Mouse (Mus musculus) frontal cortex, postnatal 25 days (tissue): ENCODE results near the gene Rexo1.
"Not testable (repeated sequence)": the region's sequence is repeated elsewhere in the genome, so short reads cannot be mapped to it uniquely, and the experiment has no call there.

ENCODE experiments used
- DNase-seq, 2 experiments: peaks; one replicate each; pipeline ENCODE4 v3.0.0; 2022; ENCODE audit warnings: low spot score in 2 of 2

Gene Rexo1

DNA sequence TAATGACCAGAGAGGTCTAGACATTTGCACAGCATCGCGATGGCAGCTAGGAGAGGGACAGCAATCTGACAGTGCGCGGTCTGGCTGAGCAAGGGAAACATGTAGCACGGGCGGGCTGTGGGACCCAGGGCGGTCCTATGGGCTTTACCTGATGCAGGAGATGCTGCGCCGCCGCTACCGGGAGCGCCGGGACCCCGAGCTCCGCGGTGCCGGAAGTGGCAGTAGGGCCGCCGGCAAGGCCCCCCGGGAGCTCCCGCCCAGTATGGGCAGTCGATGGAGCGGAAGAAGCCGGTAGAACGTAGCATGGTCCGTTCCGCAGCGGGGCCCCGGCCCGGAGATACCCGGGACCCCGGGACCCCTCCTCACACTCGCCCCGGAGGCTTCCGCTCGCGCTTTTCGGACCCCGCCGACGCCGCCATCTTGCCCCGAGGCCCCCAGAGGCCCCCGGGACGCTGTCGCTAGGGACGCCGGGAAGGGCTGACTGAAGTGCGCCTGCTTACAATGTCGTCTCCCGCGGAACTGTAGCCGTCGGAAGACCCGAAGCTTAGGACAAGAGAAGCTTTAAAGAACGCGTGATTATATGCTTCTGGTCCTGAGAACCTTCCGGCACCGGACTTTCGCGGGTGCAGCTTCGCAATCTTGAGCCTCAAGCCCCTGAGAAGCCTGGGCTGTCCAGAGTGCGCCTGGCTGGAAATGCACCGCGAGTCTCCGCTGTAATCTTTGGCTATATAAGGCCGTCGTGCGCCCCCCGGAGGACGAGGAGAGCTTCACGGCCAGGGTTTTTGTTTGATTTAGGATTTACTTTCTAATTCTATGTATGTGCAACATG lies at the start of gene Rexo1:
TSS of gene Rexo1 (minus strand) at position 445 of the 829 bp plus-strand sequence.
- peak; percentile 92 to 93 for DNase-seq

- DNase-seq = no peak
These were observed 49.7 kb upstream of the Rexo1 start for GRCm38 (mm10) chr10:80611024-80611423.

DNA sequence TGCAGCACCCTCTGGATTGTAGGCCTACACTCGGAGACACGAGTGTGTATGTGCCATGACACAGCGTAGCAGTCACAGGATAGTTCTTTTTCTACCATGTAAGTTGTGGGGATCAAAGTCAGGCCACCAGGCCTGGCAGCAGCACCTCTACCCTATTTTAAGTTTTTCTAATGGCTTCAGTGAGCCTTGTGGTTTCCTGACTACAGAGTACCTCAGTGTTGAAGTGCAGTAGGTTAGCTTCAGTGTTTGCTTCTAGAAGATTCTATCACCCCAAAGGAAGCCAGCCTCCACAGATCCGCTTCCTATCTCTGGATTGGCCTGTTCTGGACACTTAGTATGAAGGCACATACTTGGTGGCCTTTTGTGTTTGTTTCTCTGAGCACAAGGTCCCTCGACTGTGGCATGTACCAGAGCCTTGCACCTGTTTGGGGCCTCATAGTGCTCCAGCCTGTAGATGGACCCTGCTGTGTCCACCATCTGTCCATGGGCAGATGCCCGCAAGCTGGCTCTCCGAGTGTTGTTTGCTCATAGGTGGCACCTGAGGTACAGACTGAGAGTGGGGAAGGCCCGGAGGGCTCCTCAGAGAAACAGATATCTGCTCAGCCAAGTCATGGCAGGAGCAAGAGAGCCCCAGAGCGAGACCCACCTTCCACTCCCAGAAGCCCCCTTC lies 48.9 kb upstream of the Rexo1 start:
- DNase-seq = no peak

- DNase-seq = no peak
These were observed 48.0 kb upstream of the Rexo1 start for GRCm38 (mm10) chr10:80609269-80609924.

DNA sequence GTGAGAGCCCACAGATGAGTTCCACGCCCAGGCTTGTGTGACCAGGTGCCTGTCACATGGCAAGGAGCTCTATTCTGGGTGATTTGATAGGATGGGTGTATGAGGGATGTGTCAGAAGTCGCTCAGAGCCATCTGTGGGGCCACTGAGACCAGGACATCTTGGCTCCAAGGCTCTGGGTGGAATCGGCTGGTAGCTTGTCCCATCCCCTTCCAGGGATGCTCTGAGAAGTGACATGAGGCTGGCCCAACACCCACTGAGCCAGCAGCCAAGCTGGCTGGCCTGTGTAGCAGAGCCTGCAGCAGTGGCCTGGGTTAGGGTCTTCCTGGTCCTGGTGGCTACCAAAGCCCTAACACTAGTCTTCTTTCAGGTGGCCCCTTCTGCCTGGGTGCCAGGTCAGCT lies 47.1 kb upstream of the Rexo1 start:
- no peak for DNase-seq

DNA sequence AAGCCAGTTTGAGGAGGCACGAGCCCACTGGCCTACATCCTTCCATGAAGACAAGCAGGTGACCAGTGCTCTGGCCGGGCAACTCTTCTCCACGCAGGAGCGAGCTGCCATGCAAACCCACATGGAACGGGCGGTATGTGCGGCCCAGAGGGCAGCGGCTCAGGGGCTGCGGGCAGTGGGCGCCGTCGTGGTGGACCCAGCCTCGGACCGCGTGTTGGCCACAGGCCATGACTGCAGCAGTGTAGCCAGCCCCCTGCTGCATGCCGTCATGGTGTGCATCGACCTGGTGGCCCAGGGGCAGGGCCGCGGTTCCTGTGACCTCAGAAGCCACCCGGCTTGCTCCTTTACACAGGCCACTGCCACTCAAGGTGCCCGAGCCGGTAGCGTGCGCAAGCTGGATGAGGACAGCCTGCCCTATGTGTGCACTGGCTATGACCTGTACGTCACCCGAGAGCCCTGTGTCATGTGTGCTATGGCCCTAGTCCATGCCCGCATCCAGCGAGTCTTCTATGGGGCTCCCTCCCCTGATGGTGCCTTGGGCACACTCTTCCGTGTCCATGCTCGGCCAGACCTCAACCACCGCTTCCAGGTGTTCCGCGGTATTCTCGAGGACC lies 45.5 kb upstream of the Rexo1 start:
- no peak for DNase-seq

DNA sequence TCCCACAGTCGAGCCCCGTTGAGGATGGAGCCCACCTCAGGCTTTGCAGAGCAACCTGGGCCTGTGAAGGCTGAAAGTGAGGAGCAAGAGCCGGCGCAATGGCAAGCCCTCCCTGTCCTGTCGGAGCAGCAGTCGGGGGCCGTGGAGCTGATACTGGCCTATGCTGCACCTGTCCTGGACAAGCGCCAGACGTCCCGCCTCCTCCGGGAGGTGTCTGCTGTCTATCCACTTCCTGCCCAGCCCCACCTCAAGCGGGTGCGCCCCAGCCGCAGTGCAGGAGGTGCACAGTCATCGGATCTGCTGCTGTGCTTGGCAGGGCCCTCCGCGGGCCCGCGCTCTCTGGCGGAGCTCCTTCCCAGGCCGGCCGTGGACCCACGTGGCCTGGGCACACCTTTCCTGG lies 44.9 kb upstream of the Rexo1 start:
- DNase-seq = no peak

DNA sequence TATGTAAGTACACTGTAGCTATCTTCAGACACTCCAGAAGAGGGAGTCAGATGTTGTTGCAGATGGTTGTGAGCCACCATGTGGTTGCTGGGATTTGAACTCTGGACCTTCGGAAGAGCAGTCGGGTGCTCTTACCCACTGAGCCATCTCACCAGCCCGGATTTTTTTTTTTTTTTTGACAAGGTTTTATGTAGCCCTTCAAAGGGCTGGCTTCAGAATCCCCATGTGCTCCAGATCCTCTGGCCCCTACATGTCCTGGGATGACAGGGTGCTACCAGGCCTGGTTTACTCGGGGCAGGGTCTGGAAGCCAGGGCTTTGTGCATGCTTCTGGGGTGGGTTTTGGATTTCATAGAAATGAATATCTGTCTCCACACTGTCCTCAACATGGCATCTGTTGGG lies 44.4 kb upstream of the Rexo1 start, which contains the start of gene Gm49322:
TSS of gene Gm49322 (plus strand) at position 301 of the 400 bp plus-strand sequence.
- not testable (repeated sequence) for DNase-seq

DNA sequence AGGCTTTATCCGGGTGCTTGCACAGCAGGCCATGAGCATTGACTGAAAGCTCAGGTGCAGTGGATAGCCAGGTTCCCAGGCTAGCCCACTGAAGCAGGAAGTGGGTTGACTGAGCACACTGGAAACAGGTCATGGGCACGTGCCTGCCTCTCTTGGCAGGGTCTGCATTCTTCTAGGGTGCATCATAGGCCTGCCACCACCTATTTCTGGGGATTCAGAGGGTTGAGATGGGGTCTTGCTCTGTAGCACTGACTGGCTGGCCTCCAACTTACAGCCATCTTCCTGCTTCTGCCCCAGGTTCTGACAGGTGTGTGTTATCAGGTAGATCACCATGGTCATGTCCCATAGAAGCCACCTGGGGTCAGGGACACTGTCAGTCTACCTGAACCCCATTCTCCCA lies 43.6 kb upstream of the Rexo1 start:
- no peak for DNase-seq

GRCm38 (mm10) chr10:80604001-80604509 lies 42.7 kb upstream of the Rexo1 start:
- DNase-seq = no peak

DNA sequence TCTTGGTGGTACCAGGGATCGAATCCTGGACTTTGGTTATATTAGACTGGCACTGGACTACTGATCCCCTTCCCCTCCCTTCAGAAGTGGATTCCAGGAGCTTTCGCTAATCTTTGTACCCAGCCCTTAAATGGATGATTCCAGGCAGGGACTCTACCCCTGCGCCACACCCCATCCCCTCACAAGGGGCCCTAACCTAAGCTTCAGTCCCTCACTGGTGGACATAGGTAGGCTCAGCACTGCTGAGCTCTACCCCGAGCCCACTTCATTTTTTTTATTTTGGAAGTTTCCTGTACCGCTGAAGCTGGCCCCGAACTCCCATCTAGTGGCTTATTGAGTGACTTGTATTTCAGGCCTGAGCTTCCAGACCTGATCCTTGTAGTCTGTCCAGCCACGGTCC lies 42.0 kb upstream of the Rexo1 start:
- no peak for DNase-seq

DNA sequence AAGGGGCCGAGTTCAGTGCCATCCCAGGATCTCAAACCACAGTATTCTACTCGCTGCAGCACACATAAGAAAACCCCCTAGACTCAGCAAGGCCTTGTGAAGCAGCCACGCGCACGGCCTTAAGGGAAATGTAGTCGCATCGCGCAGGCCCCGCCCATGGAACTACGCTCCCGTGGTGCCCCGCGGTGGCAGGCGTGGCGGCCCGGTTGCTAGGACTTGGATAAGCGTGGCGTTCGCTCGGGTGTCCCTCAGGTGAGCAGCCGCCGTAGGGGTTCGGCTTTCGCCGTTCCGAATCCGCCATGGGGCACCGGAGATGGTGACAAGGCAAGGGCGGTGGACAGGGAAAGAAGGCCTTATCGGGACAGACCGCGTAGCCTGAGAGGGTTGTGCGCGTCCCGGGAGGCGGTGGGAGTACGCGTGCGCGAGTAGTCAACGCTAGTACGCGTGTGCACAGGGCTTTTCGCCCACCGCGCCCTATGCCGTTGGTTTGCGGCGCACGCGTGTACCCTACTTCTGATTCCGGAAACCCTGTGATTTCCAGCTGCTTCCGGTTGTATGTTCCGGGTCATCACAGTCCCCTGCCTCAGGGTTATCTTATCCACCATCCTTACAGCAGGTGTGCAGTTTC lies 41.5 kb upstream of the Rexo1 start, which contains the start of the genes Scamp4 and Adat3:
TSS of gene Scamp4 (plus strand) at position 175 of the 628 bp plus-strand sequence.
TSS of gene Adat3 (plus strand) at position 183 of the 628 bp plus-strand sequence.
- peak; percentile 94 to 95 for DNase-seq

GRCm38 (mm10) chr10:80596318-80596717 lies 35.0 kb upstream of the Rexo1 start:
- DNase-seq = no peak

DNA sequence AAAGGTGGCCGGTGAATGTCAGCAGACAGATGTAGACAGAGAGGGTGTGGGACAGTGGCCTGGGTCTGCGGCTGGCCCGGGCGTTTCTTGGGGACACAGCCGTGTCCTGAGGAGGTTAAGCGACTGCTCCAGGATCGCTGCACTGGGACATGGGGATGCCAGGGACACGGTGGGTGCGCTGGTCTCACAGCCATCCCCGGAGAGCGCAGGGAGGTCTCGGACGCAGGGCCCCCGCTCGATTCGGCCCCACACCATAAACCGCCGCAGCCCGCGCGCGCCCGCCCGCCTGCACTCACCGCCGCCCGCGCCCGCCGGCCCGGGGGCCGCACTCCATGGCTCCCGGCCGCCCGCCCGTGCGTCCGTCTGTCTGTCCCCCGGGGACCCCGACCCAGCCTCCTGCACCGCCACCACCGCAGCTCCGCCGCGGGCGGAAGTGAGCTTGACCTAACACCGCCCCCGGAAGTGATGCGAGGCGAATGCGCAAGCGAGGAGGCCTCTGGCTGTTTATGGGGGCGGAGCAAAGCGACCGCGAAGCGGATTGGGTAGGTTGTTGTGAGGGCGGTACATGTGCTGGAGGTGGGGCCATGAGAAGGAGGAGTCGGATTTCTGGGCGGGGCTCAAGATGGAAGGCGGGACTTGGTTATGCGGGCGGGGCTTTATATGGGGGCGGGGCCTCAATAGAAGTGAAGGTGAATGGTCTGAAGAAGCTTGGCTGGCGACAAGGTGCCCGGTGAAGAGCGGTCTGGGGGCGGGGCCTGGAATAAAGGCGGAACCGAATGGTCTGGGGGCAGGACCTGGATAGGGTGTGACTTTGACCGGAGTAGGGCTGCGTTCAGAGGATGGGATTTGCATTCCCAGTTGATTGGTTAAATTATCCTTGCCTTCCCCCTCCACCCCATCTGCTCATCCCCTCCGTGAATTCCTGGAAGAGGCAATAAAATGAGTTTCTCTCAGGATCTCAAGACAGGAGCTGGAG lies 28.8 kb upstream of the Rexo1 start, which contains the start of gene Abhd17a:
TSS of gene Abhd17a (minus strand) at position 463 of the 976 bp plus-strand sequence.
- peak; percentile 75 to 85 for DNase-seq

GRCm38 (mm10) chr10:80589127-80589878 lies 27.9 kb upstream of the Rexo1 start:
- no peak for DNase-seq

GRCm38 (mm10) chr10:80587305-80587657 lies 25.9 kb upstream of the Rexo1 start:
- DNase-seq = no peak

GRCm38 (mm10) chr10:80586407-80587304 lies 25.3 kb upstream of the Rexo1 start:
- DNase-seq = no peak

GRCm38 (mm10) chr10:80585581-80585980 lies 24.2 kb upstream of the Rexo1 start:
- DNase-seq = no peak
